Mouse (Mus musculus) monocyte, adult 5-6 weeks (primary cell): Measurements from ENCODE around the gene Gm17402. TPM values are rescaled to one million over a fixed set of nuclear protein-coding genes. Genes with fewer than 3 reads are reported as not detected.
A peak's percentile ranks its signal among the peaks of the same experiment; 100 is the strongest.

Experiments
- ATAC-seq: fragments of 153-309, 156-312 bp; replicated peaks from 2 replicates; pipeline ENCODE4 v1.8.0; 2017; ENCODE audit warnings: mild to moderate bottlenecking; ENCODE audit not compliant: low TSS enrichment, insufficient number of reproducible peaks, severe bottlenecking, poor library complexity, low FRiP score
- total RNA-seq: library from RNA; stranded (forward); fragments of 200-1000, 200-491, 200-594 nt; gene quantifications from 3 replicates; pipeline ENCODE4 v1.2.3, GENCODE M21; 2017

The Gm17402 gene
- total RNA-seq: not detected in 3 replicates

DNA sequence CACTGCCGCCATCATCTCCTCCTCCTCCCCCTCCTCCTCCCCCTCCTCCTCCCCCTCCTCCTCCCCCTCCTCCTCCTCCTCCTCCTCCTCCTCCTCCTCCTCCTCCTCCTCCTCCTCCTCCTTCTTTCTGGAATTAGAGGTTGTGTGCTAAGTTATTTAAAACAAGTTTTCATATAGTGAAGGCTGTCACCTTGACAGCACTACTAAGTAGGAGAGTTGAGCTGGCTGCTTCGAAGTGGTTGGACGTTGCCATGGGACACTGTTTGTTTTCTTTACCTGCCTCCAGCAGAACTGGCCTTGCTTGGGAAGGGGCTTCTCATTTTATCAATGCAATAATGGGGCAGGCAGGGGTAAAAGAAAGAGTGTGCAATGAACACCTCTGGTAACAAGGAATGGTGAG, at the start of gene Gm17402:
Gene Gm17402, minus strand, starts transcription at position 101 of the 400 bp plus-strand sequence.
- no peak for ATAC-seq

- ATAC-seq: no peak
Measured at GRCm38 (mm10) chr3:67378215-67378614, 3.3 kb upstream of the Gm17402 start.

- ATAC-seq: no peak
Measured at GRCm38 (mm10) chr3:67374360-67374778, 594 bp downstream of the Gm17402 start.

GRCm38 (mm10) chr3:67373872-67374271, 1.1 kb downstream of the Gm17402 start, which contains the start of gene Mlf1:
Gene Mlf1 (plus strand): TSS chr3:67374097.
- 0 out of 2 replicates have a peak, but pooled peaks have one; percentile 22 for ATAC-seq

- ATAC-seq: no peak
Measured at GRCm38 (mm10) chr3:67372781-67373180, 2.2 kb downstream of the Gm17402 start.

DNA sequence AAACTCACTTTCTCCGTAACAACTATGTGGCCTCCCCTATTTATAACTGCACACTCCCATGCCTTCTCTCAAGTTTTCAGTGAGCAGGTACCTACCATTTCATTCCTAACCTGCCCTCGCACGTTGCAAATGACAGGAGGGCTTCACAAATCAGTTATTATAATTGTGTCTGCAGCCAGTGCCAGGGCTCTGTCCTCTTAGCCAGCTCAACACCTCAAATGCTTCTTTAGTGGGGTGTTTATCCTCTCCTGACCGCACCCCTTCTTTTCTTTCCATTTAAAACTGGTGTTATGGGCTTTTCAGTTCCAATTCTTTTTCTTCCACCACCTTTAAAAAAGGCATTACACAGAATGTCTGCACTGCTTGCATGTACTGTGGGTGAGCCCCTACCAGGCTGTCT, 2.8 kb downstream of the Gm17402 start:
- ATAC-seq: no peak

DNA sequence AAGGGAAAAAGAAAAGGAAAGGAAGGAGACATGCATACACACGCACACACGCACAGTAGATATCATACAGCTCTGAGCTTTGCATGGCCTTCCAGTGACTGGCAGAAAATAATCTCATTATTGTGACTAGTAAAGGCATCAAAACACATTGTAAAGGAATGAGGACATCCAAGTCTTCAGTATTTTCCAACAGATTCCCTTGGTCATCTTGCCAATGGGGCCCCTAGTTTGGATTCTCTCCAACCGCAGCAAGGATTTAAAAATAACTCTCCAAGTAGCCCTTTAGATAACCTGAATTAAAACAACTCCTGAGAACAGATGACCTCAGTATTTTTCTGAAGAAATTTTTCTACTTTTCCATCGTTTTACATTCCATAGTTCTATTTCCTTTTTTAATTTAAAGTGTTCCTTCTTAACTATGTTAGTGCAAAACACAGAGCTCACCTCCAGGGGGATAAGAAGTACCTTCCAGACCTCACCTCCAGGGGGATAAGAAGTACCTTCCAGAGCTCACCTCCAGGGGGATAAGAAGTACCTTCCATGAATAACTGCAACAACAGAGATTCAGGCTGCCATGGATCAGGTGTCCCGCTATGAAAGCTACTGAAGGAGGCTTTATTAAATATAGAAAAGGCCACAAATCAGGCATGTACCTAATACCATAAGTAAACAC, 5.4 kb downstream of the Gm17402 start:
- ATAC-seq: no peak

DNA sequence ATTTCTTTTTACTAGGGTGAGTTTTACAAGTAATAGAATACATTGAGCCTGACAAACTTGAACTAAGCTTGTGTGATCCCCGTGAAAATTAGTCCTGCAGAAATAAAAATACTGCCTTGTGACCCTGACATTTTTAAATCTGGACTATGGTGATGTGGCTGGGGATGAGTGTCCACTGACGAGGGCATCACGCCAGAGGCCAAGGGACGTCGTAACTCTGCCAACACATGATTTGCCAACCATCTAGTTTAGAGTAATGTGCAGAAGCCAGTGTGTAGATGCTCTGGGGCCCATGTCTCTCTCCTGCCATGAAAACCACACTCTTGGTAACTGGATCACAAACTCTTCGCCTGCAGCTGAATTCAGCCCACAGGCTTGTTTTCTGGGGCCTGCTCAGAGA, 7.5 kb downstream of the Gm17402 start:
- no peak for ATAC-seq

DNA sequence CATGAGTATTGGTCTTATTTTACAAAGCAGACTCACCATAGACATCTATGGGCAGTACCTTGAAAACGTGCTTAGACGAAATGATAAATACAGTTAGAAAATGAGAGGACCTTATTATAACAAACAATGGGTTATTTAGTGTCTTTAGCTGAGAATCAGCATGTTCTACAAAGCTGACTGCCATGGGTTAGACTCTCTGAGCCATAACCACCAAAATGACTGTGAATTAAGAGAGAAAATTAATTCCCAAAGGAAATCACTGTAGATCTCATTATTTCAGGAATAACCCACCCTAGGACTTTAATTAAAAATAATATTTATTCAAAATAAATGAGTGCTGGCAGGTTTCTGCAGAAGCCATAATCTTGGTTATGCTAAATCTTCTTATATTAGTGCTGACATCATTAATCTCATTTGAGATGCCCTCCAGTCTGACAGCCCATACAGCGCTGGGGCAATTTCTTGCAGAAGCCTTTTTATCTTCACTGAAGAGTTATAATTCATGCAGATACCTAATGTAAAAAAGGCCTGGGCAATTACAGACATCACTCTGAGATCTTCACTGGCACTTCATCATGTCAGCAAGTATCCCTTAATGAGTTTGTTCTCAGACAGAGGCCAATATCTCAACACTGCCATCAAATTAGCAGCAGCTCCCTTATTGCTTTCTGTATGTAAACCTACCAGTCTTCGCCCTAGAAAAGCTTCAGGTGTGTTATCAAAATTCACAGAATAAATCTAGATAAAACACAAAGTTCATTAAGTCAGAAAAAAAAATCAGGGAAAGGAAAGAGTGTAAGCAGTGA, 8.7 kb downstream of the Gm17402 start:
- no peak for ATAC-seq

DNA sequence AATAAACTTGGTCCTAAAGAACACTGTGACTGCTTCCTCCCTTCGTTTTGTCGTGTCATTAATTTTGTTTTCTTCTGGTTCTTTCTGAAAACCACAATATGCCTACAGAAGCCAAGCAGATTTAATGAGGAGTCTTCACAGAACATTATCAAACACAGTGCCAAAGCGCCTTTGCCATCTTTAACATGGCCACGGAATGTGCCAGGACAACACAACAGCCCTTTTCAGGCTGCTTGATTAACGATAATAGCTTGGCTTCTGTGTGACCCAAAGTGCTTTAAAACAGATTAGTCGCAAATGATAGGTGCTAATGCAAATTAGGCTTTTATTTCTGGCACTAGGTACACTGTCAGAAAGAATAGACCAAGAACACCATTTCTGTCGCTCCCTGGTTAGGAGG, 16.6 kb downstream of the Gm17402 start:
- ATAC-seq: no peak

GRCm38 (mm10) chr3:67352763-67353149, 22.2 kb downstream of the Gm17402 start:
- ATAC-seq: no peak

- ATAC-seq: no peak
Measured at GRCm38 (mm10) chr3:67352128-67352762, 22.7 kb downstream of the Gm17402 start.

- ATAC-seq: no peak
Measured at GRCm38 (mm10) chr3:67351406-67352127, 23.4 kb downstream of the Gm17402 start.

- no peak for ATAC-seq
Measured at GRCm38 (mm10) chr3:67346674-67347073, 28.3 kb downstream of the Gm17402 start.

- ATAC-seq: no peak
Measured at GRCm38 (mm10) chr3:67344599-67344998, 30.4 kb downstream of the Gm17402 start.

DNA sequence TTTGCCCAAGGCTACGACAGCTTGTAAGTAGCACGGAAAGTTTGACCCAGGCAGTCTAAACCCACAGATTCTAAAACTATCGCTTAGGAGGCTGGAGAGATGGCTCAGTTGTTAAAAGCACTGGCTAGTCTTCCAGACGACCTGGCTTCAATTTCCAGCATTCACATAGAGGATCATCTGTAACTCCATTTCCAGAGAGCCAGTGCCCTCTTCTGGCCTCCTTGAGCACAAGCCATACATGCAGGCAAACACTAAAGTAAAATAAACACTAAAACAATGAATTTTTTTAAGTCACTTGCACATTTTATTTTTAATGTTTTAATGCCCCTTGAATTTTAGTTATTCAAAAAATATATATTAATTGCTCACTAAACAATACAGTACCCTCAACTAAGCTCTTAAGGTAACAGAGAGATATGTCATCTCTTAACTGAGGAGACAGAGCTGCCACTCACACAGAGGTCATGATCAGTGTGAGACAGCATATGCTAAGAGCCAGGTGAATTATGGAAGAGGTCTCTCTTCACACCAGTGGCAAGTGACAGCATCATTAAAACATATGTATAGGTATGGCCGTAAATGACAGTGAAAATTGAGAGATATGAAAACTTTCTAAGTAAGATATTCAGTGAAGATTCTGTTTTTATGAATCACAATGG, 31.8 kb downstream of the Gm17402 start:
- ATAC-seq: no peak

DNA sequence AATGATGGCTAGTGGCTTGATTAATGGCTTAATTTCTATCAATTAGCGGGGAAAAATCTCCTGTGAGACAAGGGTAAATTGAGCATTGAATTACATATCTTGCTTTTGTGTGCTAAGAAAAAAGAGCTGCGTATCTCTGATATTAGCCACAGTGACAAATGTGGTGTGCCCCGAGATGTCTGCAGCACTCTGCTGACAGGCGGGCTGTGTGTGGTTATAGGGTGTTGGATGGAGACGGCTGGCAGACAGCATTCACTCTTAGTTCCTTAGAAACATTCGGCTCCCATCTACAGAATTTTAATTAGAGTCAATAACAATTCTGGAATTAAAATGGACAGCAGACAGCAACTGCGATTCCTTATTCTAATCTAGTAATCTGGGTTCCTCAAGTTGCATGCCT, 34.0 kb downstream of the Gm17402 start:
- ATAC-seq: no peak

DNA sequence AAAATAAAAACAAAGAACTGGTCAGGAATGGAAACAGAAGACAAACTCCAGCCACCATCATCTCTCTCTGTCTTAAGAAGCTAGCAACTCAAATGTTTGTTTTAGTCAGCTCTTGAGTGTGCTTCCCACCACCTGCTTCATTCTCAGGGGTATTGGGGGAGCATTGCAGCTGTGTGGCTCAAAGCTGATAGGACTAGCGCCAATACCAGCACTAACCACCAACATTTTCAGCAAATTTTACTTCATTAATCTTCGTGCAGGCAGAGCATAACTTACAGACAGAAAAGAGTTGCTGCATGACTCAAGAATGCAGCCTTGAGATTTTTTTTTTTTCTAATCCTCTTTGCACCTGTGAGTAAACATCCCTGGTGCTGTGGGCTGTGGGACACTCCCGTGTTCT, 35.4 kb downstream of the Gm17402 start:
- no peak for ATAC-seq

DNA sequence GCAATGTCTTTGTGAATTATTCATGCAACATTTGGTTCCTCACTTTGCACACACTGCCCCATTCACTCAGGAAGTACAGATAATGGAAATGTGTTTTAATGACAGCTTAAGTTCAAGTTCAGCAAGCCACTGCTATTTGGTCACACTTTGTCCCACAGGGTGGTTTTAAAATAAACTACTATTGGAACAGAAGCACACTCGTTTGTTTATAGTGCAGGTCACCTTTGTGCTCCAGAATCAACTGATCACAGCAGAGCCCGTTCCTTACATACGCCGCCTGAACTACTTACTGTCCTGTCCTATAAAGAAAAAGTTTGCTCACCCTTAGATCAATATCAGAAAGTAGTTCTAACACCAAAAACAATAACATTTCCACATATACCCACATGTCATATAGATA, 52.5 kb downstream of the Gm17402 start:
- ATAC-seq: no peak
